Mouse (Mus musculus) lung, adult 10 weeks (tissue): ENCODE measurements around the gene Itpripl1. TPM values are rescaled to one million over a fixed set of nuclear protein-coding genes. Genes with fewer than 3 reads are reported as not detected.

ENCODE experiments used
- polyA plus RNA-seq: library from polyadenylated mRNA; stranded (reverse); fragments of 350-450 nt; fragmentation: Illumina TruSeq; extraction: RNeasy Lipid Tissue Mini Kit (QIAGEN cat#74804); gene quantifications from one replicate; pipeline ENCODE4 v1.2.3, GENCODE M21; 2014; ENCODE audit warnings: low read depth, low replicate concordance; ENCODE audit not compliant: insufficient read depth

Itpripl1 gene
- 7.6 TPM for polyA plus RNA-seq

GRCm38 (mm10) chr2:127143158-127144063 lies at the start of gene Itpripl1:
TSS of gene Itpripl1 (minus strand) at chr2:127143442.

DNA sequence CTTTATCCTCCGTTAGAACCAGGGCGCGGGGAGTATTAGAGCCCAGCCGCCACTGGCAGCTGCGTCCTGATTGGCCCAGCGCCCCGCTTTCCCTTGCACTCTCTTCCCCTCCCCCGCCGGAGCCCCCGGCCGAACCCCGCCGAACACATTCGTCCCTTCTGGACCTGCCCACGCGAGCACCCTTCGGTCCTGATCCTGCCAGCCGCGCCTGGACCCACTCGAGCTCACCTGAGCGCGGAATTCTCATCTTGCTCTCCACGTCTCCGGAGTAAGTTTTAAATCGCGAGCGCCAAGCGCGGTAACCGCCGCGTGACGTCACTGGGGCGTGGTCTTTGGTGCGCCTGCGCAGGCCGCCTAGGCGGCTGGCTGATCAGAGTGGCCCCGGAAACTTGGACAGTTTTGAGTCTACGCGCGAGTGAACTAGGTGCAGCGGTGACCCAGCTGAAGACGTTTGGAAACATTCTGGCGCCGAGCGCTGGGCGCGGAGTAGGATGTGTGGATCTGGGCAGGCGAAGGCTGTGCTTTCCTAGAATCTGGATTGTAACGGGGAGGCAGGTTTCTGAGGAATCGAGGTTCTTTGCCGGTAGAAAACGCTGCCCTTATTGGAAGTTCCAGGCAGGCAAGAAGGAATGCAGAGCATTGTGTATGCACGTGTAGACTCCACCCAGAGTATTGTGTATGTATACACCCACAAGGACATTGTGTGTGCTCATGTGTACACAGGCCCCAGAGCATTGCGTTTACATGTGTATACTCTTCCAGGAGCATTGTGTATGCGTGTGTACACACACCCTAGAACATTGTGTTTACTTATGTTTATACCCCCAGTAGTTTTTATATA lies 9.4 kb downstream of the Itpripl1 start, which contains the start of gene Ncaph:
Gene Ncaph, minus strand, starts transcription at position 334 of the 841 bp plus-strand sequence.

Other genes starting within 250 kb of the Itpripl1 start
- gene Sppl2a, start 210.2 kb downstream of the Itpripl1 start, polyA plus RNA-seq: 25.8 TPM
- 2.2 TPM for gene Ap4e1, start 134.7 kb downstream of the Itpripl1 start, polyA plus RNA-seq
- gene Blvra, start 72.8 kb downstream of the Itpripl1 start, polyA plus RNA-seq: 29.1 TPM
- 3.5 TPM for gene Ncaph, start 9.5 kb downstream of the Itpripl1 start, polyA plus RNA-seq
- gene 1810024B03Rik, start 64.8 kb upstream of the Itpripl1 start, polyA plus RNA-seq: 1.3 TPM
- 23.3 TPM for gene Snrnp200, start 64.9 kb upstream of the Itpripl1 start, polyA plus RNA-seq
- 56.5 TPM for gene Ciao1, start 104.4 kb upstream of the Itpripl1 start, polyA plus RNA-seq
- 22.1 TPM for gene Tmem127, start 104.5 kb upstream of the Itpripl1 start, polyA plus RNA-seq
- gene Stard7, start 126.8 kb upstream of the Itpripl1 start, polyA plus RNA-seq: 27.9 TPM
- 5.6 TPM for gene Dusp2, start 192.7 kb upstream of the Itpripl1 start, polyA plus RNA-seq
- not detected for gene Astl, start 195.2 kb upstream of the Itpripl1 start, polyA plus RNA-seq
- 0.08 TPM for gene Adra2b, start 219.8 kb upstream of the Itpripl1 start, polyA plus RNA-seq